Mouse (Mus musculus) limb, embryonic 14.5 days (tissue): ENCODE results near the gene Midn. TPM values are rescaled to one million over a fixed set of nuclear protein-coding genes. Genes with fewer than 3 reads are reported as not detected.
"Not testable (repeated sequence)": the region's sequence is repeated elsewhere in the genome, so short reads cannot be mapped to it uniquely, and the experiment has no call there.

Source experiments
- ATAC-seq: fragments of 200-750 bp; cut with Nextera tagmentation; 2 replicates; pipeline ENCODE4 v1.8.0; 2017; ENCODE audit warnings: low read depth, moderate number of reproducible peaks, moderate TSS enrichment; ENCODE audit not compliant: low FRiP score
- DNase-seq: peaks from one replicate; pipeline ENCODE4 v3.0.0-alpha.2; 2015; ENCODE audit warnings: low spot score
- H3K27ac ChIP-seq: fragments of 300-500 bp; sonication (generic); replicated peaks from 2 replicates; pipeline ENCODE4 v1.5.1; 2014; ENCODE audit warnings: low read depth, mild to moderate bottlenecking, low read length, moderate library complexity, mixed read lengths
- H3K27me3 ChIP-seq: fragments of 300-500 bp; sonication (generic); 2 replicates; pipeline ENCODE4 v1.6.1; 2014; ENCODE audit warnings: low read length, mixed read lengths; ENCODE audit not compliant: control insufficient read depth, insufficient read depth
- H3K36me3 ChIP-seq: fragments of 300-500 bp; sonication (generic); 2 replicates; pipeline ENCODE4 v1.6.1; 2014; ENCODE audit warnings: mild to moderate bottlenecking, low read length, moderate library complexity, mixed read lengths; ENCODE audit not compliant: control insufficient read depth, insufficient read depth
- H3K4me1 ChIP-seq: fragments of 300-500 bp; sonication (generic); 2 replicates; pipeline ENCODE4 v1.6.1; 2014; ENCODE audit warnings: antibody characterized with exemption, low read length, mixed read lengths; ENCODE audit not compliant: control insufficient read depth, insufficient read depth
- H3K4me2 ChIP-seq: fragments of 300-500 bp; sonication (generic); replicated peaks from 2 replicates; pipeline ENCODE4 v1.6.1; 2014; ENCODE audit warnings: low read depth, mild to moderate bottlenecking, low read length, moderate library complexity; ENCODE audit not compliant: severe bottlenecking
- H3K4me3 ChIP-seq: fragments of 300-500 bp; sonication (generic); replicated peaks from 2 replicates; pipeline ENCODE4 v1.5.1; 2014; ENCODE audit warnings: low read length
- H3K9ac ChIP-seq: fragments of 300-500 bp; sonication (generic); 2 replicates; pipeline ENCODE4 v1.6.1; 2014; ENCODE audit warnings: mild to moderate bottlenecking, low read depth, low read length, moderate library complexity; ENCODE audit not compliant: severe bottlenecking
- H3K9me3 ChIP-seq: fragments of 300-500 bp; sonication (generic); 2 replicates; pipeline ENCODE4 v1.6.1; 2016; ENCODE audit warnings: low read length; ENCODE audit not compliant: control insufficient read depth
- POLR2A ChIP-seq: fragments of 200-500 bp; IDR thresholded peaks from 2 replicates; pipeline ENCODE4 v1.8.0; 2012; ENCODE audit warnings: inconsistent platforms, mild to moderate bottlenecking, moderate library complexity, borderline replicate concordance; ENCODE audit not compliant: insufficient read depth, insufficient read length; ENCODE audit errors: extremely low read depth
- WGBS: fragments of 180-500 bp; shearing (Covaris S2); extraction: QIAGEN DNeasy Blood & Tissue Kit; methylation state at CpG from one replicate; pipeline ENCODE4 v1.1.7; 2014; 5-methylcytosine and 5-hydroxymethylcytosine counted together
- polyA plus RNA-seq, 2 experiments: library from polyadenylated mRNA; depleted of rRNA in 1 of 2; stranded (reverse) in 1 of 2; unstranded in 1 of 2; fragments of >200 nt; fragmentation: Nextera tagmentation in 1 of 2; extraction: Ambion mirVana in 1 of 2; gene quantifications; 2 replicates each; pipeline versions ENCODE4 v1.2.1 to v1.2.3; 2012 to 2014

The Midn gene
- polyA plus RNA-seq, 2 experiments, result 33.4 to 108 TPM

DNA sequence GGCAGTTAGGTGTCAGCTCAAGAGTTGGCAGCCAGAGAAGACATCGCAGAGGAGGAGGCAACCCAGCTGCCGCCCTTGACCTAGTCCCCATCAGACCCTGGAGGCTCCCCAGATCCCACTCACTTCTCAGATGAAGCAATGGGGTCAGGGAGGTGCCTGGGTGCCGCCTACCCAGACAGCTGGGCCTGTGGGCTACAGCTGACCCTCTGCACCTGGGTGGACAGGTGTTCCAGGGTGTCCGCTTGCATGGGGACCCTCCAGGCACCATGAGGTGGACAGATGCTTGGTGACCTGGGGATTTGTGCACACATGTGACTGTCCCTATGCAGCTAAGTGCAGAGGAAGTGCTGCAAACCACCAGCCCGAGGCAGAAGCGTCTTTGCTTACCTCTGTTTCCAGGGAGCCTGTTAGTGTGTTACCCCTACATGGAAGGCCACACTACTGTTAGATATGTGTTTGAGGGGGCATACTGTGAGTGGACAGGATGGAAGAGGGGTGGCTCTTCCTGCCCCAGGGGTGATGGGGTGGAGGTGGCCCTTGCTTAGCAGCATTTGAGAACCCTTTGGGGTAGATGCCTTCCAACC, 14.7 kb downstream of the Midn start:
- TF ChIP-seq POLR2A, result no peak
- Histone ChIP-seq H3K9ac (no peak overlapping the region), H3K27me3 (no peaks in the 10 kb centered on the region), H3K4me1 (peaks cover 64% of the 10 kb centered on the region), H3K36me3 (peaks cover 2% of the 10 kb centered on the region), H3K9me3 (no peaks in the 10 kb centered on the region), H3K27ac (peak overlapping the region; percentile 87; the same call in 1 of the 2 replicates), H3K4me2 (no peak overlapping the region), H3K4me3 (no peak overlapping the region)
- DNase-seq, result no peak
- WGBS, result 60% methylated on average over 6 of the region's 6 CpGs
- no peak for ATAC-seq

GRCm38 (mm10) chr10:80163721-80164120, 15.6 kb downstream of the Midn start:
- no peak overlapping the region for H3K4me3 ChIP-seq

DNA sequence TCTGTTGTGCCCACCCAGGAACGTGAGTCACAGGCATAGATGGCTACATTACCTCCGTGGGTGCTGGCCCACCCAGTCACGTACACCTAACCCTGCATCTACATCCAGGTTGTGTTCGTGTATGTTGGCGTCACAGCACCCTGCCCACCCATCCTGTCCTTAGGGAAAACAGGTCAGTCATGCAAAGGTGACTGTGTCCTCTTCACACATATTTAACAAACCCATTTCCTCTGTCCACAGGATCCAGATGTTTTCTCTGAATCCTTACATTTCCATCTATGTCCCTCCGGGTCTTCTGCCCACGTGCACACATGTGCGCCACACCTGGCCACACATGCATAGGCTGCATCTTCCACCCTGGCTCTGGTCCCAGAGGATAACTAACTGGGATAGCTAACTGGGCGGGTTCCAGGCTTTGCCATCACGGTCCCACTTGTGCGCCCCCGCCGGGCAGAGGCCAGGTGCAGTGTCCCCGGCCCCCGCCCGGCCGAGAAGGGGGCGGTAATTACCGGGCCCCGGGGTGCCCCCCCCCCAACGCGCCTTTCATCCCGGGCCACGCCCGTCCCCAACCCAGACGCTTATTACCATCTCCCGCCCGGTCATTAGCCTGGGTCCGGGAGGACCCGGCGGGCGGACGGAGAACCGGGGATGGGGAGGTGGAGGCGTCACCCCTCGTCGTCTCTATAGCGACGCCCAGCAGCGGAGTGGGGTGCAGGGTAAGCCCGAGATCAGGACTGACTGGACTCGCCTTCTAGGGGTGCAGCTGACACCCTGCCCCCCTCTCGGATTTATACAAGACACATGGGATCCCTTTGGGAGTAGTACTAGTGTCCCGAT, 16.3 kb downstream of the Midn start:
- WGBS, result 9% methylated on average over 32 of the region's 44 CpGs
- Histone ChIP-seq H3K4me1 (peaks cover 61% of the 10 kb centered on the region), H3K4me3 (peak overlapping the region; percentile 41), H3K27me3 (no peaks in the 10 kb centered on the region), H3K27ac (no peak overlapping the region), H3K9ac (peak overlapping the region; percentile 41), H3K4me2 (peak overlapping the region; percentile 94), H3K36me3 (no peaks in the 10 kb centered on the region), H3K9me3 (no peaks in the 10 kb centered on the region)
- ATAC-seq (no peak), DNase-seq (no peak)
- no peak for TF ChIP-seq POLR2A

More at GRCm38 (mm10) chr10:80163721-80164120, 15.6 kb downstream of the Midn start:
- ATAC-seq (no peak), DNase-seq (no peak)
- no peaks in the 10 kb centered on the region for H3K27me3 ChIP-seq
- no peak for TF ChIP-seq POLR2A
- 0 out of 2 replicates have a peak overlapping the region, but pooled peaks have one; percentile 19 for H3K4me2 ChIP-seq
- WGBS, result 60% methylated on average over 8 of the region's 8 CpGs
- H3K9me3 ChIP-seq, result no peaks in the 10 kb centered on the region
- H3K4me1 ChIP-seq, result peaks cover 61% of the 10 kb centered on the region
- H3K9ac ChIP-seq, result 0 out of 2 replicates have a peak overlapping the region, but pooled peaks have one; percentile 41
- H3K27ac ChIP-seq, result peak overlapping the region; percentile 55; the same call in 1 of the 2 replicates
- no peaks in the 10 kb centered on the region for H3K36me3 ChIP-seq

- Histone ChIP-seq H3K9me3 (no peaks in the 10 kb centered on the region), H3K4me1 (peaks cover 60% of the 10 kb centered on the region), H3K9ac (peak overlapping the region; percentile 41), H3K36me3 (peaks cover 5% of the 10 kb centered on the region), H3K27me3 (no peaks in the 10 kb centered on the region), H3K4me2 (peak overlapping the region; percentile 94), H3K27ac (no peak overlapping the region), H3K4me3 (peak overlapping the region; percentile 41)
- TF ChIP-seq POLR2A, result no peak
- ATAC-seq, result peak; percentile 16
- under 1% methylated on average over 17 of the region's 17 CpGs for WGBS
- peak; percentile 94 for DNase-seq
Observed at GRCm38 (mm10) chr10:80164998-80165344, 16.9 kb downstream of the Midn start.

- ATAC-seq (no peak), DNase-seq (peak; percentile 55)
- Histone ChIP-seq H3K27me3 (no peaks in the 10 kb centered on the region), H3K9me3 (no peaks in the 10 kb centered on the region), H3K9ac (peak within 1 kb of the TSS; percentile 41), H3K27ac (0 out of 2 replicates have a peak within 1 kb of the TSS, but pooled peaks have one; percentile 52), H3K4me2 (peak within 1 kb of the TSS; percentile 94), H3K4me1 (peaks cover 55% of the 10 kb centered on the region), H3K4me3 (peak within 1 kb of the TSS; percentile 95), H3K36me3 (peaks cover 11% of the 10 kb centered on the region)
- no peak for TF ChIP-seq POLR2A
- WGBS, result 13% methylated on average over 17 of the region's 20 CpGs
Observed at GRCm38 (mm10) chr10:80165392-80166128, 17.5 kb downstream of the Midn start, which contains the start of gene Cirbp. Gene Cirbp (plus strand): TSS chr10:80165985.

GRCm38 (mm10) chr10:80166136-80166535, 18.1 kb downstream of the Midn start:
- H3K36me3 ChIP-seq, result peaks cover 17% of the 10 kb centered on the region
- WGBS, result 88% methylated on average over 4 of the region's 4 CpGs
- not testable (repeated sequence) for ATAC-seq, DNase-seq, H3K27me3 ChIP-seq, H3K4me3 ChIP-seq, H3K9me3 ChIP-seq, H3K27ac ChIP-seq, H3K9ac ChIP-seq
- peaks cover 49% of the 10 kb centered on the region for H3K4me1 ChIP-seq
- 0 out of 2 replicates have a peak overlapping the region, but pooled peaks have one; percentile 94 for H3K4me2 ChIP-seq
